Mouse (Mus musculus): Measurements from ENCODE around the gene Ppp2ca.
"Not testable (repeated sequence)": the region's sequence is repeated elsewhere in the genome, so short reads cannot be mapped to it uniquely, and the experiment has no call there.

Gene Ppp2ca

GRCm38 (mm10) chr11:52115479-52115878, 17.0 kb downstream of the Ppp2ca start:
- Histone ChIP-seq H3K9me3 (ENCODE audit: low read length) (no peaks in the 10 kb centered on the region), H3K36me3 (ENCODE audit: insufficient read depth, low read length) (peaks cover 87% of the 10 kb centered on the region), H3K4me3 (replicated peaks; ENCODE audit: low read length) (no peak overlapping the region), H3K4me1 (replicated peaks; ENCODE audit: low read depth, low read length) (peaks cover 60% of the 10 kb centered on the region), H3K27me3 (ENCODE audit: insufficient read depth, low read length) (no peaks in the 10 kb centered on the region)
- TF ChIP-seq POU5F1 (IDR thresholded peaks at IDR 0.05; ENCODE audit: borderline replicate concordance, low read length) (no peak), NANOG (IDR thresholded peaks at IDR 0.05; ENCODE audit: borderline replicate concordance, low read length) (no peak), CTCF (conservative IDR thresholded peaks at IDR 0.05; ENCODE audit: low read length) (no peak)

- H3K9me3 ChIP-seq (ENCODE audit: low read length); H3K4me3 ChIP-seq (replicated peaks; ENCODE audit: low read length); H3K27me3 ChIP-seq (ENCODE audit: insufficient read depth, low read length): not testable (repeated sequence)
- H3K4me1 ChIP-seq (replicated peaks; ENCODE audit: low read depth, low read length): peaks cover 59% of the 10 kb centered on the region
- H3K36me3 ChIP-seq (ENCODE audit: insufficient read depth, low read length): peaks cover 92% of the 10 kb centered on the region
Measured at GRCm38 (mm10) chr11:52116117-52116516, 17.6 kb downstream of the Ppp2ca start.

- peaks cover 55% of the 10 kb centered on the region for H3K4me1 ChIP-seq (replicated peaks; ENCODE audit: low read depth, low read length)
- H3K4me3 ChIP-seq (replicated peaks; ENCODE audit: low read length): no peak overlapping the region
- no peaks in the 10 kb centered on the region for H3K27me3 ChIP-seq (ENCODE audit: insufficient read depth, low read length)
- H3K36me3 ChIP-seq (ENCODE audit: insufficient read depth, low read length): peaks cover 98% of the 10 kb centered on the region
- no peaks in the 10 kb centered on the region for H3K9me3 ChIP-seq (ENCODE audit: low read length)
- TF ChIP-seq NANOG (IDR thresholded peaks at IDR 0.05; ENCODE audit: borderline replicate concordance, low read length) (no peak), POU5F1 (IDR thresholded peaks at IDR 0.05; ENCODE audit: borderline replicate concordance, low read length) (no peak), CTCF (conservative IDR thresholded peaks at IDR 0.05; ENCODE audit: low read length) (no peak)
Measured at GRCm38 (mm10) chr11:52117156-52117555, 18.7 kb downstream of the Ppp2ca start.

- not testable (repeated sequence) for H3K9me3 ChIP-seq (ENCODE audit: low read length); H3K27me3 ChIP-seq (ENCODE audit: insufficient read depth, low read length); H3K4me3 ChIP-seq (replicated peaks; ENCODE audit: low read length)
- Histone ChIP-seq H3K36me3 (ENCODE audit: insufficient read depth, low read length) (peaks cover 99% of the 10 kb centered on the region), H3K4me1 (replicated peaks; ENCODE audit: low read depth, low read length) (peaks cover 28% of the 10 kb centered on the region)
- peak; percentile 38 for TF ChIP-seq CTCF (conservative IDR thresholded peaks at IDR 0.05; ENCODE audit: low read length)
Measured at GRCm38 (mm10) chr11:52120415-52120814, 21.9 kb downstream of the Ppp2ca start.

- Histone ChIP-seq H3K4me3 (replicated peaks; ENCODE audit: low read length) (no peak overlapping the region), H3K36me3 (ENCODE audit: insufficient read depth, low read length) (peaks cover 96% of the 10 kb centered on the region), H3K27me3 (ENCODE audit: insufficient read depth, low read length) (no peaks in the 10 kb centered on the region), H3K4me1 (replicated peaks; ENCODE audit: low read depth, low read length) (peaks cover 15% of the 10 kb centered on the region), H3K9me3 (ENCODE audit: low read length) (no peaks in the 10 kb centered on the region)
- TF ChIP-seq CTCF (conservative IDR thresholded peaks at IDR 0.05; ENCODE audit: low read length) (no peak), NANOG (IDR thresholded peaks at IDR 0.05; ENCODE audit: borderline replicate concordance, low read length) (no peak), POU5F1 (IDR thresholded peaks at IDR 0.05; ENCODE audit: borderline replicate concordance, low read length) (no peak)
Measured at GRCm38 (mm10) chr11:52122045-52122444, 23.6 kb downstream of the Ppp2ca start.

GRCm38 (mm10) chr11:52124468-52124867, 26.0 kb downstream of the Ppp2ca start:
- peaks cover 20% of the 10 kb centered on the region; the same call in 1 of the 2 replicates for H3K4me1 ChIP-seq (replicated peaks; ENCODE audit: low read depth, low read length)
- H3K9me3 ChIP-seq (ENCODE audit: low read length): no peaks in the 10 kb centered on the region
- no peak overlapping the region for H3K4me3 ChIP-seq (replicated peaks; ENCODE audit: low read length)
- no peaks in the 10 kb centered on the region for H3K27me3 ChIP-seq (ENCODE audit: insufficient read depth, low read length)
- TF ChIP-seq POU5F1 (IDR thresholded peaks at IDR 0.05; ENCODE audit: borderline replicate concordance, low read length) (no peak), NANOG (IDR thresholded peaks at IDR 0.05; ENCODE audit: borderline replicate concordance, low read length) (no peak), CTCF (conservative IDR thresholded peaks at IDR 0.05; ENCODE audit: low read length) (no peak)
- peaks cover 80% of the 10 kb centered on the region for H3K36me3 ChIP-seq (ENCODE audit: insufficient read depth, low read length)

GRCm38 (mm10) chr11:52127169-52127568, 28.7 kb downstream of the Ppp2ca start:
- TF ChIP-seq POU5F1 (IDR thresholded peaks at IDR 0.05; ENCODE audit: borderline replicate concordance, low read length) (no peak), CTCF (conservative IDR thresholded peaks at IDR 0.05; ENCODE audit: low read length) (no peak), NANOG (IDR thresholded peaks at IDR 0.05; ENCODE audit: borderline replicate concordance, low read length) (no peak)
- H3K4me1 ChIP-seq (replicated peaks; ENCODE audit: low read depth, low read length): peaks cover 13% of the 10 kb centered on the region; the same call in 1 of the 2 replicates
- no peaks in the 10 kb centered on the region for H3K27me3 ChIP-seq (ENCODE audit: insufficient read depth, low read length)
- no peak overlapping the region for H3K4me3 ChIP-seq (replicated peaks; ENCODE audit: low read length)
- H3K9me3 ChIP-seq (ENCODE audit: low read length): no peaks in the 10 kb centered on the region
- peaks cover 54% of the 10 kb centered on the region for H3K36me3 ChIP-seq (ENCODE audit: insufficient read depth, low read length)

GRCm38 (mm10) chr11:52127760-52128159, 29.3 kb downstream of the Ppp2ca start:
- Histone ChIP-seq H3K27me3 (ENCODE audit: insufficient read depth, low read length) (no peaks in the 10 kb centered on the region), H3K36me3 (ENCODE audit: insufficient read depth, low read length) (peaks cover 48% of the 10 kb centered on the region), H3K4me1 (replicated peaks; ENCODE audit: low read depth, low read length) (peaks cover 13% of the 10 kb centered on the region; the same call in 1 of the 2 replicates), H3K4me3 (replicated peaks; ENCODE audit: low read length) (no peak overlapping the region), H3K9me3 (ENCODE audit: low read length) (no peaks in the 10 kb centered on the region)
- TF ChIP-seq NANOG (IDR thresholded peaks at IDR 0.05; ENCODE audit: borderline replicate concordance, low read length) (no peak), POU5F1 (IDR thresholded peaks at IDR 0.05; ENCODE audit: borderline replicate concordance, low read length) (no peak), CTCF (conservative IDR thresholded peaks at IDR 0.05; ENCODE audit: low read length) (no peak)

- TF ChIP-seq POU5F1 (IDR thresholded peaks at IDR 0.05; ENCODE audit: borderline replicate concordance, low read length): no peak
- no peak overlapping the region for H3K4me3 ChIP-seq (replicated peaks; ENCODE audit: low read length)
- H3K4me1 ChIP-seq (replicated peaks; ENCODE audit: low read depth, low read length): peaks cover 13% of the 10 kb centered on the region; the same call in 1 of the 2 replicates
- no peaks in the 10 kb centered on the region for H3K27me3 ChIP-seq (ENCODE audit: insufficient read depth, low read length)
- H3K9me3 ChIP-seq (ENCODE audit: low read length): no peaks in the 10 kb centered on the region
- H3K36me3 ChIP-seq (ENCODE audit: insufficient read depth, low read length): peaks cover 41% of the 10 kb centered on the region
Measured at GRCm38 (mm10) chr11:52128316-52129061, 30.0 kb downstream of the Ppp2ca start.
